Mouse (Mus musculus): ENCODE data around the gene Acadvl. TPM values are rescaled to one million over a fixed set of nuclear protein-coding genes. Genes with fewer than 3 reads are reported as not detected.

The Acadvl gene
- polyA plus RNA-seq, 1 experiment from 2014 or later = 54.2 TPM

MicroRNA genes within 50 kb of the gene (microRNA counts, 519-probe panel; counts per million panel counts)
- microRNA mmu-miR-324-3p (not detected), microRNA mmu-miR-324-5p (3,929 counts per million, percentile 59 among the panel's probes with 10 or more counts)

Small RNA genes lying within 50 kb of the gene (microRNA-seq; reads per million reads assigned to microRNA genes)
- gene Gm44349 (ENCODE audit: borderline number of aligned reads) = not detected
- 5,517 reads per million, percentile 88 among the genes with 10 or more reads in this experiment for gene Mir324 (ENCODE audit: borderline number of aligned reads)

Other genes with a start within 250 kb of the Acadvl start
- gene Zbtb4, start 249.5 kb downstream of the Acadvl start, polyA plus RNA-seq (2014; fragmentation: Nextera tagmentation; extraction: Ambion mirVana) = 1.1 and 1.2 TPM in 2 replicates
- gene Chrnb1, start 219.5 kb downstream of the Acadvl start, polyA plus RNA-seq (2014; fragmentation: Nextera tagmentation; extraction: Ambion mirVana) = 3.0 and 3.6 TPM in 2 replicates
- 0.92 and 0.97 TPM in 2 replicates for gene Fgf11, start 213.6 kb downstream of the Acadvl start, polyA plus RNA-seq (2014; fragmentation: Nextera tagmentation; extraction: Ambion mirVana)
- gene Tmem102, start 209.8 kb downstream of the Acadvl start, polyA plus RNA-seq (2014; fragmentation: Nextera tagmentation; extraction: Ambion mirVana) = 2.1 and 2.8 TPM in 2 replicates
- not detected in 2 replicates for gene Gm39566, start 200.1 kb downstream of the Acadvl start, polyA plus RNA-seq (2014; fragmentation: Nextera tagmentation; extraction: Ambion mirVana)
- gene Spem2, start 196.9 kb downstream of the Acadvl start, polyA plus RNA-seq (2014; fragmentation: Nextera tagmentation; extraction: Ambion mirVana) = not detected in 2 replicates
- 0.27 TPM in 1 of 2 replicates, not detected in the other for gene Spem1, start 193.2 kb downstream of the Acadvl start, polyA plus RNA-seq (2014; fragmentation: Nextera tagmentation; extraction: Ambion mirVana)
- gene Nlgn2, start 177.6 kb downstream of the Acadvl start, polyA plus RNA-seq (2014; fragmentation: Nextera tagmentation; extraction: Ambion mirVana) = 8.2 and 9.1 TPM in 2 replicates
- 294 and 335 TPM in 2 replicates for gene Tmem256, start 176.9 kb downstream of the Acadvl start, polyA plus RNA-seq (2014; fragmentation: Nextera tagmentation; extraction: Ambion mirVana)
- gene Plscr3, start 169.0 kb downstream of the Acadvl start, polyA plus RNA-seq (2014; fragmentation: Nextera tagmentation; extraction: Ambion mirVana) = 90.0 and 102 TPM in 2 replicates
- 1.1 and 1.9 TPM in 2 replicates for gene Tnk1, start 156.7 kb downstream of the Acadvl start, polyA plus RNA-seq (2014; fragmentation: Nextera tagmentation; extraction: Ambion mirVana)
- gene Tmem95, start 137.4 kb downstream of the Acadvl start, polyA plus RNA-seq (2014; fragmentation: Nextera tagmentation; extraction: Ambion mirVana) = not detected in 2 replicates
- 3.2 and 3.5 TPM in 2 replicates for gene Kctd11, start 134.0 kb downstream of the Acadvl start, polyA plus RNA-seq (2014; fragmentation: Nextera tagmentation; extraction: Ambion mirVana)
- gene Acap1, start 119.9 kb downstream of the Acadvl start, polyA plus RNA-seq (2014; fragmentation: Nextera tagmentation; extraction: Ambion mirVana) = 0.56 and 0.60 TPM in 2 replicates
- 17.6 and 20.7 TPM in 2 replicates for gene 2810408A11Rik, start 114.4 kb downstream of the Acadvl start, polyA plus RNA-seq (2014; fragmentation: Nextera tagmentation; extraction: Ambion mirVana)
- gene Neurl4, start 114.3 kb downstream of the Acadvl start, polyA plus RNA-seq (2014; fragmentation: Nextera tagmentation; extraction: Ambion mirVana) = 11.5 and 13.8 TPM in 2 replicates
- 76.2 and 81.8 TPM in 2 replicates for gene Gps2, start 101.5 kb downstream of the Acadvl start, polyA plus RNA-seq (2014; fragmentation: Nextera tagmentation; extraction: Ambion mirVana)
- 2,030 and 2,067 TPM in 2 replicates for gene Eif5a, start 93.5 kb downstream of the Acadvl start, polyA plus RNA-seq (2014; fragmentation: Nextera tagmentation; extraction: Ambion mirVana)
- 5.5 and 6.6 TPM in 2 replicates for gene Ybx2, start 79.6 kb downstream of the Acadvl start, polyA plus RNA-seq (2014; fragmentation: Nextera tagmentation; extraction: Ambion mirVana)
- 20.2 and 20.5 TPM in 2 replicates for gene Slc2a4, start 67.2 kb downstream of the Acadvl start, polyA plus RNA-seq (2014; fragmentation: Nextera tagmentation; extraction: Ambion mirVana)
- gene Cldn7, start 50.6 kb downstream of the Acadvl start, polyA plus RNA-seq (2014; fragmentation: Nextera tagmentation; extraction: Ambion mirVana) = 17.1 and 22.0 TPM in 2 replicates
- gene Ctdnep1, start 34.3 kb downstream of the Acadvl start, polyA plus RNA-seq (2014; fragmentation: Nextera tagmentation; extraction: Ambion mirVana) = 26.2 and 26.5 TPM in 2 replicates
- 156 and 157 TPM in 2 replicates for gene Elp5, start 32.9 kb downstream of the Acadvl start, polyA plus RNA-seq (2014; fragmentation: Nextera tagmentation; extraction: Ambion mirVana)
- gene Gabarap, start 24.3 kb downstream of the Acadvl start, polyA plus RNA-seq (2014; fragmentation: Nextera tagmentation; extraction: Ambion mirVana) = 474 and 509 TPM in 2 replicates
- 57.7 and 58.0 TPM in 2 replicates for gene Phf23, start 19.6 kb downstream of the Acadvl start, polyA plus RNA-seq (2014; fragmentation: Nextera tagmentation; extraction: Ambion mirVana)
- gene Dvl2, start 14.8 kb downstream of the Acadvl start, polyA plus RNA-seq (2014; fragmentation: Nextera tagmentation; extraction: Ambion mirVana) = 34.9 and 35.7 TPM in 2 replicates
- gene Dlg4, start 1.5 kb upstream of the Acadvl start, polyA plus RNA-seq (2014; fragmentation: Nextera tagmentation; extraction: Ambion mirVana) = 7.6 and 11.2 TPM in 2 replicates
- 0.46 and 0.95 TPM in 2 replicates for gene Asgr1, start 38.7 kb upstream of the Acadvl start, polyA plus RNA-seq (2014; fragmentation: Nextera tagmentation; extraction: Ambion mirVana)
- gene Asgr2, start 77.2 kb upstream of the Acadvl start, polyA plus RNA-seq (2014; fragmentation: Nextera tagmentation; extraction: Ambion mirVana) = not detected in 2 replicates
- 0.39 TPM in 1 of 2 replicates, not detected in the other for gene Mgl2, start 114.9 kb upstream of the Acadvl start, polyA plus RNA-seq (2014; fragmentation: Nextera tagmentation; extraction: Ambion mirVana)
- 0.72 and 1.3 TPM in 2 replicates for gene Clec10a, start 140.8 kb upstream of the Acadvl start, polyA plus RNA-seq (2014; fragmentation: Nextera tagmentation; extraction: Ambion mirVana)
- gene Slc16a11, start 197.3 kb upstream of the Acadvl start, polyA plus RNA-seq (2014; fragmentation: Nextera tagmentation; extraction: Ambion mirVana) = 0.81 TPM in 1 of 2 replicates, not detected in the other
- gene Slc16a13, start 205.7 kb upstream of the Acadvl start, polyA plus RNA-seq (2014; fragmentation: Nextera tagmentation; extraction: Ambion mirVana) = 8.5 and 13.4 TPM in 2 replicates
- gene Bcl6b, start 214.4 kb upstream of the Acadvl start, polyA plus RNA-seq (2014; fragmentation: Nextera tagmentation; extraction: Ambion mirVana) = 6.7 and 6.9 TPM in 2 replicates
- 195 and 211 TPM in 2 replicates for gene 0610010K14Rik, start 222.5 kb upstream of the Acadvl start, polyA plus RNA-seq (2014; fragmentation: Nextera tagmentation; extraction: Ambion mirVana)
- 7.5 and 9.1 TPM in 2 replicates for gene Gm21988, start 224.4 kb upstream of the Acadvl start, polyA plus RNA-seq (2014; fragmentation: Nextera tagmentation; extraction: Ambion mirVana)
- gene Rnasek, start 224.4 kb upstream of the Acadvl start, polyA plus RNA-seq (2014; fragmentation: Nextera tagmentation; extraction: Ambion mirVana) = 103 and 110 TPM in 2 replicates
- 3.2 and 4.1 TPM in 2 replicates for gene Alox12, start 239.9 kb upstream of the Acadvl start, polyA plus RNA-seq (2014; fragmentation: Nextera tagmentation; extraction: Ambion mirVana)